Mouse (Mus musculus) brain, adult 10 weeks (tissue): Measurements from ENCODE around the gene Tmem150a. TPM values are rescaled to one million over a fixed set of nuclear protein-coding genes. Genes with fewer than 3 reads are reported as not detected.

Experiments
- polyA plus RNA-seq: library from polyadenylated mRNA; stranded (reverse); fragments of 350-450 nt; fragmentation: Illumina TruSeq; extraction: RNeasy Lipid Tissue Mini Kit (QIAGEN cat#74804); gene quantifications from one replicate; pipeline ENCODE4 v1.2.3, GENCODE M21; 2015; ENCODE audit warnings: low read depth, low replicate concordance

The Tmem150a gene
- 11.2 TPM for polyA plus RNA-seq

DNA sequence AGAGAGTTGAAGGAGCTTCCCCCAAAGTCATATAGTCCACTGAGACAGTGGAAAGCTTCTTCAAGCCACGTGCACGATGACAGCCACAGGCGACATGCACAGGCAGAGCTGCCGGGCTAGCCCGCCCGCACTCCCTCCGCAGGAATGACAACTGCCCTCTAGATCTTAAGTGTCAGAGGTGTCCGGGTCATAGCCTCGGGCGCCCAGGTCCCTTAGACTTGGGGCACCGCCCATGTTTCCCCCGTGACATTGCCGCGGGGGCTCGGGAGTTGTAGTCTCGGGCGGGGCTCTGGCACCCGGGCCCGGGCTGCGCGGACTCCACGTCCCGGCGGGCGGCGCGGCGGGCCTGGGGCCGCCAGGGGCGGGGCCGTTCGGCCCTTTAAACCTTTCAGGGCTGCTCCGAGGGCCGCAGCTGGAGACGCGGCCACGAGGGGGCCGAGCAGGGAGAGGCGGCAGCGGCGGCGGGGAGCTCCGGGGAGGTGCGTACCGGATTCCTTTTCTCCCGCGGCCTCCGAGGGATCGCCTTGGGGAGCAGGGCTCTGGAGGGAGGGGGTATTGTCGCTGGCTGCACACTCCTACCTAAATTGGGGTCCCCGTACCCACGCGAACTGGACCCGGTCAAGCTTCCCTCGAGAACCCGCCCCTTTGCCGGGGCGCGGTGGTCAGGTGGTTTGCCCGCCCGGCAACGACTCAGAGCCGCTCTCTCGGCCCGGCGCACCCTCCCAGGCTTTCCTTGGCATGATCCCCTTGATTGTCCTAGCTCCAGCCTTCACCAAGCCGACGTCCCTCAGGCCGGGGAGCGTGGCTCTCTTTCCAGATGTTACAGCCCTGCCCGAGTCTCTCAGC lies at the start of gene Tmem150a:
Gene Tmem150a (plus strand): TSS at position 382 of the 846 bp plus-strand sequence.

DNA sequence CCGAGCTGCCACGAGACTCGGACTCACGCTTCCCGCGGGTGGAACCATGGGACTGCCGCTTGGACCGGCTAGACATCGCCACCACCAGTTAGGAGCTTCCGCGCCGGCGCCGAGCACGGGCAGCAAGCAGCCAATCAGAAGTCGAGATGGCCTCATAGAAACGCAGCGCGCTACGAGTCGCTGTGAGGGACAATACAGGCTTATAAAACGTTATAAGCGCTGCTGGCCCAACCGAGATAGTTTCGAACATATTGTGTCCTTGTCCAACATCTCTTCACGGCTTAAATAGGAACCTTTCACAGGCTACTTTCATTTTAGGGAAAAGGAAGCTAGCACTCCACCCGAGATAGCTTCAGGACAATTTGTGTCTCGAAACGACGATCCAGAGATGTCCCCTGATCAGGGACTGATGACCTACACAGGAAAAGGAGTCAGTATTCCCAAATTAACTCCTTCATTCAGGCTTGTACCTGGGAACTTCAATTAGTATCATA lies 10.1 kb upstream of the Tmem150a start, which contains the start of gene Usp39:
Gene Usp39 (minus strand): TSS at position 111 of the 494 bp plus-strand sequence.

DNA sequence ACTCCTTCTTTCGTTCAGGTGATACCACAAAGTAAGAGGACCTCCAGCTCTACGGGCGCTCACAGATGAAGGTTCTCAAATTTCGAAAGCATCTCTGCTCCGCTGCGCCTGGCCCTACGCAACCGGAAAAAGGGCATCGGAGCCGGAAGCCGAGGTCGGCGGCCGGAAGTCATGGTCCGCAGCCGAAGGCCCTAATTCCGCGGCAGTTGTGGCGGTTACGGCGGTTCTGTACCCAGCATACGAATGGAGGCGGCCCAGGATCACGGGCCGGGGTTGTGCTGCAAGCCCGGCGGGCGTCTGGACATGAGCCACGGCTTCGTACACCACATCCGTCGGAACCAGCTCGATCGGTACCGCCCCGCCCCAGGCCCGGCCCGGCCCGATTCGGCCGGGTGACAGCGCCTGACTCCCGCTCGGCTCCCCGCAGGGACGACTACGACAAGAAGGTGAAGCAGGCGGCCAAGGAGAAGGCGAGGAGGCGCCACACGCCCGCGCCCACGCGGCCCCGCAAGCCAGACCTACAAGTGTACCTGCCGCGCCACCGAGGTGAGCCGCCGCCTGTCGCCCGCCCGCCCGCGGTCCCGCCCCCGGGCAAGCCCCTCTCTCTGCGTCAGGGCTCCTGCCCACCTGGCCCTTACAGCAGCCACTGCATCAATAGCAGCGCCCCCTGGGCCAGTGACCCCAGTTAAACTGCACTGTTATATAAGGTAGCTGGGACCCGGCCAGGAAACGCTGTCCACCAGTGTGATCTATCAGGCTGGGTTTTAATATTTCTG lies 7.9 kb upstream of the Tmem150a start, which contains the start of gene 0610030E20Rik:
Gene 0610030E20Rik (plus strand): TSS at position 152 of the 776 bp plus-strand sequence.

DNA sequence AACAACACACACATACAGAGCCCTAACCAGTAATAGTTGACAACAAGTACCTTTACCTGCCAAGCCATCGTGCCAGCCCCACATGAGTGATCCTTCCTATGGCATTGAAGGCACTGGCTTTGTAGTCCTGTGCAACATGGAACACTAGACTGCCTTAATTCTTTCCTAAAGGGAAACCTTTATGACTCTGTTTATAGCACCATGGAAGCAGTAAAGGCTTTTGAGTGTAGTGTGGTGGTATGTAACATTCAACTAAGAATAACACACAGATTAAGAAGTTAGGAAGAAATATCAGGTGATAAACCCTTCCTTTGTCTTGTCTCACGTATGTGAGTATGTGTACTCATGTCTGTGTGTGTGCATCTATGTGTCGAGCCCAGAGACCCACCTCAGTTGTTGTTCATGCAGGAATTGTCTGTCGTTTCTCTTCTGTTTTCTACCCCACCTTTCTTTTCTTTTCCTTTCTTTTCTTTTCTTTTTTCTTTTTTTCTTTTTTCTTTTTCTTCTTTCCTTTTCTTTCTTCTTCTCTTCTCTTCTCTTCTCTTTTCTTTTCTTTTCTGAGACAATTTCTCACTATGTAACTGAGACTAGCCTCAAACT lies 11.7 kb downstream of the Tmem150a start, which contains the start of gene Rnf181:
Gene Rnf181 (minus strand): TSS at position 113 of the 600 bp plus-strand sequence.

DNA sequence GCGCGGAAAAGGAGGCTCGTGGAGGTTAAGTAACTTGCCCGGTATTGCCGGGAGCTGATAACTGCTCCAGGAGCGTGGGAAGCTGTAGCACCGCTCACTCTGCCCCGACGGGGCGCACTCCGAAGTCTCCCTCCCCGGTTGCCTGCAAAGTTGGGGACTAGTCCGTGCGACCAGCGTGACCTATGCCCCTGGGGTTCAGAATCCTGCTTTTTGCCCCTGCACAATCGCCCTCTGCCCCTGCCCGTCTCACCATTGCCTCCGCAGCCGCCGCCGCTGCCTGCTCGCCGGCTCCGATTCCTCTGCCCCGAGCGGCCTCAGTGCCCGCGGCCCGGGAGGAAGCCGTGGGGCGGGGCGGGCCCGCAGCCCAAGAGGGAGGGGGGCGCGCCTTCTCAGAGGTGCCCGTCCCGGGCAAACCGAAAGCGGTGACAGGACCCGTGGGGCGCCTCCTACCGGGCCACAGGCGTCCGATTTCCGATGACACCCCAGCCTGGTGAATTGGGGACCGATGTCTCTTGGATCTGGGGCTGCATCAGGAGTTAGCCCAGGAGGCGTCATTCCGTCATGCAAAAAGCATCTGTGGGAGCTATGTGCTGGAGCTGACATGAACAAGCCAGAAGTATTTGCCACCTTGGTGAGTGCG lies 25.0 kb downstream of the Tmem150a start, which contains the start of gene Vamp5:
Gene Vamp5 (minus strand): TSS at position 338 of the 640 bp plus-strand sequence.

DNA sequence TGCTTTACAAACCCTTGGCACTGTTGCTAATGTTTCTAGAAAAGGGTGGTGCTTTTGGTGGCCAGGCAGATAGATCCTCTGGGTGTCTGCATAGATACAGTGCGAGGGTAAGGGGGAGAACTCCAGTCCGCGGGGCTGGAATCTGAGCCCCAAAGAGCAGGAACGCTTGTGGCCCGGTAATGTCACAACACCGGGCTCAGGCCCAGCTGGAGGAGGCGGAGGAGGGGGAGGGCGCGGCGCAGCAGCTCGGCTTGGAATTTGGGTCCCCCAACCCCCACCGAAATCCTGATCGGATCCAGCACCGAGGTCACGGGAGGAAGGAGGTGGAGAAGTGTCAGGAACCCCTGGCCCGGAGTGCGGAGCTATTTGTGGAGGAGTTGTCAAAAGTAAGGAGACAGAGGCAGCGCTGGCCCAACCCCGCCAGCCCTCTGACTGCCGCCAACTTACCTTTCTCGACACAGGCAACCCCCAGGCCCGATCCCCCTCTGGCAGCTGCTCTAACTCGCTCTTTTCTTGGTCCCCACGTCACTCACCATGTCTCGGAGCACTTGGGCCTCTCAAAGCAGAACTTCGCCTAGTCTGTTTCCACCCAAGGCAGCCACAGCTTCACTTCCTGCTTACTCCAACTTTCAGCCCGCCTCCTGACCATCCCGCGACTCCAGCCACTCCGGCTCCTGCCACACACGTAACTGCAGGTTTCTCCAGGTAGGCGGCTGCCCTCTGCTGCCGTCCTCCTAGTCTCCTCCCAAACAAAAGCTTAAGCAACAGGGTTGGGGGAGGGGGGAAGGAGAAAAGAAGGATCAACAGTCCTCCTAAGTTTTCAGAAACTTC lies 34.9 kb downstream of the Tmem150a start, which contains the start of gene Vamp8:
Gene Vamp8 (minus strand): TSS at position 763 of the 831 bp plus-strand sequence.

Other genes with a start within 250 kb of the Tmem150a start
- 1.9 TPM for gene Atoh8, start 119.9 kb upstream of the Tmem150a start, polyA plus RNA-seq
- not detected for gene Sftpb, start 50.8 kb upstream of the Tmem150a start, polyA plus RNA-seq
- gene Usp39, start 10.3 kb upstream of the Tmem150a start, polyA plus RNA-seq = 31.3 TPM
- gene 0610030E20Rik, start 8.1 kb upstream of the Tmem150a start, polyA plus RNA-seq = 14.6 TPM
- gene Rnf181, start 11.5 kb downstream of the Tmem150a start, polyA plus RNA-seq = 108 TPM
- 11.3 TPM for gene Vamp5, start 25.0 kb downstream of the Tmem150a start, polyA plus RNA-seq
- 30.4 TPM for gene Vamp8, start 35.3 kb downstream of the Tmem150a start, polyA plus RNA-seq
- 14.7 TPM for gene Ggcx, start 58.9 kb downstream of the Tmem150a start, polyA plus RNA-seq
- gene Mat2a, start 84.1 kb downstream of the Tmem150a start, polyA plus RNA-seq = 187 TPM
- 1.2 TPM for gene Sh2d6, start 166.3 kb downstream of the Tmem150a start, polyA plus RNA-seq
- gene Capg, start 188.9 kb downstream of the Tmem150a start, polyA plus RNA-seq = 4.8 TPM
- 22.8 TPM for gene Elmod3, start 243.0 kb downstream of the Tmem150a start, polyA plus RNA-seq
- gene Retsat, start 243.0 kb downstream of the Tmem150a start, polyA plus RNA-seq = 10.8 TPM